Mouse (Mus musculus) heart, adult 8-10 months (tissue): ENCODE measurements around the gene Rhobtb3. TPM values are rescaled to one million over a fixed set of nuclear protein-coding genes. Genes with fewer than 3 reads are reported as not detected.

Experiments
- DNase-seq: peaks from one replicate; pipeline ENCODE4 v3.0.0; 2022; ENCODE audit warnings: low spot score
- total RNA-seq, 4 experiments: library from RNA; stranded (reverse); gene quantifications; 2 replicates each; pipeline ENCODE4 v1.2.4; 2022

The Rhobtb3 gene
- 10 to 100 TPM; 10.2 to 12.3 (median 11.4) TPM for total RNA-seq

DNA sequence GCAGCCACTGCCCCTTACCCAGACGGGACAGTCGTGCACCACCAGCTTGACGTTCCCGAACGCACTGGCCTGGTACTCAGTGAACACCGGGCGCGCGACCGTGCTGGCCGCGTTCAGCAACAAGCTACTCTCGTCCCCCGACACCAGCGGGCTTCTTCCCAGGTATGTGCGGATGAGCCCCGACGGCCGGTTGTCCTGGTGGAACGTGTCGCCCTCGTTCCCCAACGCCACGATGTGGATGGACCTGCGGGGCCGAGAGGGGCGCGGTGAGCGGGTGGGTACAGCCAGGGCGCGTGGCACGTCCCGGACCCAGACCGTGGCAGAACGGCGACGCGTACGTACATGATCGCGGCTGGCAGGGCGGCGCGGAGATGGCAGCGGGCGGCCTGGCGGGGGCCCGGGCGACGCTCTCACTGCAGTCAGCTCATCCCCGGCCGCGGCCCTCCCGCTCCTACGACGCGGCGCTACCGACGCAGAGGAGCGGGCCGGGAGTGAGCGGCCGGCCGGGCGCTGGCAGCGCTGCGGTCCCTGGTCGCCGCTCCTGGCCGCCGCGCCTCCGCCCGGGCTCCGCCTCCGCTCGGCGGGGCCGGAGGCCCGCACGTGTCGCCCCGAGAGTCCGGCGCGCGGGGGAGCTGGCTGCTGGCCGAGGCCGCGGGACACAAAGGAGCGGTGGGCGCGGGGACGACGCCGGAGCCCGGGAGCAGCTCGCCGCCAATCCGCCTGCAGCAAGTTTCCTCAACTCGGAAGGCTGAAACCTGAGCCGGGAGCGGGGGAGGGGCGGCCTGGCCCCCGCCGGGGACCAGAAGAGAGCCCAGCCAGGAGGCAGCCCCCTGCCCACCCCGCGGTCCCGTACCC is at the start of gene Rhobtb3:
TSS of gene Rhobtb3 (minus strand) at position 737 of the 855 bp plus-strand sequence.
- peak; percentile 55 for DNase-seq

DNA sequence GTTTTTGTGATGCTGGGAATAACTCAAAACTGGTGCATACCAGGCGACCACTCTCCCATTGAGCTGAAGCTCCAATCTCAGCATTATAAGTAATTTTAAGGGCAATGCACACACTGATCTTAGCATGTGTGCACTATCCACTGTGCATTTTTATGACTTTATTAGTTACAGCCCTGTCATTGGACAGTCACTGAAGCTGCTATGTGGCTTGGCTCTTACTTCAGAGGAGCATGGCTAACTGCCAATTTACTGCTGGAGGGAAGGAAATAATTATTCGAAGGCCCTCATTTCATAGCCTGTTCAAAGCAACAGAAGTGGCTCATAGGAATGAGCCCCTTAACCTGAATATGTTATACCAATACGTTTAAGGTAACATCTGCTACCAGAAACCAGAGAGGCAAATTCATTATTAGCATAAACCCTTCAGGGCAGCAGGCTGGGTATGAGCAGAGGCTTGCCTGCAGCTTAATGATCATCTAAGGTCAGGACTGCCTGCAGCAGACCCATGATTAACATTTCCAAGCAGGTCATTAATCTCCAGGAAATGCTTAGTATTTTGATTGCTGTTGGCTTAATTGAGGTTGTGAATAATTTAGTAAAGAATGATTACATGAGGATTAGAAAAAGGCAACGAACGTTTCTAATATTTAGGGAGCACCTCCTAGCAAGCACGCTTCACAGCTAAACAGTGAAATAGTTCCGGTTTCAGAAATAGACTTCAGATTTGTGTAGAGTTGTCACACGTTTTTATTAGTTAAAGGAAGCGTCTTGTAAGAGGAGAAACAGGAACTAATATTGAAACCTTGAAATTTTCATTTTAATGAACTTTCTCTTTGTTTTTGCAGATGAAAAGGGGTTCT is 48.7 kb upstream of the Rhobtb3 start:
- DNase-seq, result peak; percentile 16

DNA sequence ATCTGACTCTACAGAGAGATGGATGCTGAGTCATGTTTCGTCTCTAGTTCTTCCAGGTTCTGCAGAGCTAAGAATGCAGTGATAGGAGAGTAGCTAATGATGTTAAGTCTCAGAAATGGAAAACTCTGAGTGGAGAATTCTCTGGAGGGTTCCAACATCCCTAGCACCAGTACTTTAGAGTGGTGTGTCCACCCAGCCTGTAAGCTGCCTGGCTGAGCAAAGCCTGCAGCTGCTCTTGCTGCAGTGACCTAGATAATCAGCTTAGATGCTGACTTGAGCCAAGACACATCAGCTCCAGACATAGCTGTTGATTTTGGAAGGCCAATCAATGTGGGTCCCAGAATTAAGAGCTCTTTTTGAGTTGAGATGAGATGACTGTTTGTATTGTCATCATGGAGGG is 44.4 kb upstream of the Rhobtb3 start:
- peak; percentile 58 for DNase-seq

DNA sequence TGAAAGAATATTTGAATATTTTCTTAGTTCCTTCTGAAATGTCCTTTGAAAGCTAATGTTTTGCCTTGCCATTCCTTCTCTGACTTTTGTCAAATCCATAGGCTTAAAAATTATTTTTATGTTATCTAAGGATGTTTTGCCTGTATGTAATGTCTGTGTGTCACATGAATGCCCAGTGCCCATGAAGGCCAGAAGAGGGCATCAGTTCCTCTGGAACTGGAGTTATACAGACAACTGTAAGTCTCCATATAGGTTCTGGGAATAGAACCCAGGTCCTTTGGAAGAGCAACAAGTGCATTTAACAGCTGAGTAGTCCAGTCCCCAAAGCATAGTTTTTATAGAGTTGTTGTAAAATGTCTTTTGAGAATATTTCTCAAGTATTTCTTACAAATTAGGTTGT is 38.2 kb upstream of the Rhobtb3 start:
- no peak for DNase-seq

DNA sequence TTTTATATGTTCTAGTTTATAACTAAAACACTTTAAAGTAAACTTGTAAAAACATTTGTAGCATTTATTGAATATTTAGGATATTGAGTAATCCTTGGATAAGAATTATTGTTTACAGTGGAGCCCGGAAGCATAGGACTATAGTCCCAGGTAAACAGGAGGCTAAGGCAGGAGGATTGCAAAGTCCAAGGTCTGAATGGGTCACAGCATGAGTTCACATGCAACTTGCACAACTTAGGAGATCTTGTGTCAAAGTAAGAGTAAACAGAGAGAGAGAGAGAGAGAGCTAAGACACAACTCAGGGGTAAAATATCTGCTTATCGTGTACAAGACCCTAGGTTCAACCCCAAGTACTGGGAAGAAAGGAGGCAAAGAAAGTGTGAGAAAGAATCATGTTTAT is 32.9 kb upstream of the Rhobtb3 start:
- no peak for DNase-seq

DNA sequence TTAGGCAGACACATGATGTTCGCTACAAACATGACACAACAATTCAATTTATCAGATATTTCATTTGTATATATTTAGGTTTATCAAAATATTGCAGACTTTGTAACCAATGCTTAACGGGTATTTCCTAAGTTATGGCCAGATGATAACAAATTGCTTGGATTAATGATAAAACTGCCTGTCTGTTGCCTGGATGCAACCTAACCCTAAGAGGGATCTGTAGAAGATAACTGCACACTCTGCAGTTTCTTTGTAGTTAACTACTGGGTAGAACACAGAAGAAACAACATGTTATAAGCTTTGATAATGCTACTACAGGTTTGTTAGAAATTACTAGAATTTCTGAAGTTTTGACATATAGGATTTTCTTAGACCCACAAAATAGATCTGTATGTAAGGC is 32.5 kb upstream of the Rhobtb3 start:
- DNase-seq, result no peak

DNA sequence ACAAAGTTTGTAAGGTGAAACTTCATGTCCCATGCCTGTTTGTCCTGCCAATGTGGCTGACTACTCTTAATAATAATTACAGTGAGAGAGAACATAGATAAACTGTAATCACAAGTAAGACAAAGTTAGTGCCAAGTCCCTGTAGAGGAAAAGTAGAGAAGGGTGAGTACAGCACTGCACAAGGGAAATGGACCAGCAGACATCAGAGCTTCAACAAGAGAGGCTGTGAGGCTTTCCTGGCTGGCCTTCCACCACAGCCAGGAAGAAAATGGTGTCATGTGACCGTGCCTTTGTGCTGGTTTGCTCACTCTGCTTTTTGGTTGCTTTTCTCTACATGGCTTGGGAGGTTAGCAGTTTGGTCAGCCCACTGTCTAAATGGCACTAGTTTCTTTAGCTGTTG is 31.9 kb upstream of the Rhobtb3 start:
- DNase-seq, result no peak

DNA sequence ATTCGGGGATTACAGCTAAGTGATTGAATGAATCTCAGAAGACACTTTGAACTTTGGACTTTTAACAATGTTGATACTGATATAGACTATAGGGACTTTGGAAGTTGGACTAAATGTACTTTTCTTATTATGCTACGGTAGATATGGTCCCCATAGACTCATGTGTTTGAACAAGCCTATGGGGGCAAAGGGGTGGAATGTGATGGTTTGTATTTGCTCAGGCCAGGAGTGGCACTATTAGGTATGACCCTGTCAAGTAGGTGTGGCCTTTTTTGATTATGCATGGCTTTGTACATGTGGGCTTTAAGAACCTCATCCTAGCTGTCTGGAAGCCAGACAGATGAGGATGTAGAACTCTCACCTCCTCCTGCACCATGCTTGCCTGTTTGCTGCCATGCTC is 30.8 kb upstream of the Rhobtb3 start:
- DNase-seq, result no peak

DNA sequence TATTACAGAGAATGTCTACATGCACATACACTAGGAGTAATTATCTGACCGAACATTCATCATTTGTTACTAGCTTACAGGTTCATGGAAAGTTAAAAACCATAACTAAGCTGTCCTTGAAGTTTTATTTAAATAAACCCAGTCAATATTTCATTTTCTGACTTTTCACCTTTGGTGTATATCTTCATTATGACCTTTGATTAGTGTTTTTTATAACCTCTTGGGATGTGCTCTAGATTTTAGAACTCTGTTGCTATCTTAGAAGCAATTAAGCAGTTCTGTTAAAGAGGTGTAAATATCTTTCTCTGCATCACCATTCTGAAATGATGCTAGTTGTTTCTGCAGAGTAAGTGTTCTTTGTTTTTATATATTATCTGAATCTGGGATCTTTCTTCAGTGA is 23.1 kb upstream of the Rhobtb3 start, which contains the start of gene Spata9:
TSS of gene Spata9 (plus strand) at position 301 of the 400 bp plus-strand sequence.
- DNase-seq, result no peak

DNA sequence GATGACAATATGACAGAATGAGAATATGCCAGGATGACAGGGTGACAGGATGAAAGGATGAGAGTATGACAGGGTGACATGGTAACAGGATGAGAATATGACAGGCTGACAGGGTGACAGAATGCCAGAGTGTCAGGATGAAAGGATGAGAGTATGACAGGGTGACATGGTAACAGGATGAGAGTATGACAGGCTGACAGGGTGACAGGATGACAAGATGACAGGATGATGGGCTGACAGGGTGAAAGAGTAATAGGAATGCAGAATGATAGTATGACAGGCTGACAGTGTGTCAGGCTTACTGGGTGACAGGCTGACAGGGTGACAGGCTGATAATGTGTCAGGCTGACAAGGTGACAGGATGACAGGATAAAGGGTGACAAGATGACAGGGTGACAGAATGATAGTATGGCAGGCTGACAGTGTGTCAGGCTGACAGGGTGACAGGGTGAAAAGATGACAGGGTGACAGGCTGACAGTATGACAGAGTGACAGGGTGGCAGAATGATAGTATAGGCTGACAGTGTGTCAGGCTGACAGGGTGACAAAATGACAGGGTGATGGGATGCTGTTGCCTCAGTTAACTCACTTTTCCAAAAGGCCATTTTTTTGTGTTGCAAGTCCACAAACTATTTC is 11.8 kb upstream of the Rhobtb3 start:
- no peak for DNase-seq

DNA sequence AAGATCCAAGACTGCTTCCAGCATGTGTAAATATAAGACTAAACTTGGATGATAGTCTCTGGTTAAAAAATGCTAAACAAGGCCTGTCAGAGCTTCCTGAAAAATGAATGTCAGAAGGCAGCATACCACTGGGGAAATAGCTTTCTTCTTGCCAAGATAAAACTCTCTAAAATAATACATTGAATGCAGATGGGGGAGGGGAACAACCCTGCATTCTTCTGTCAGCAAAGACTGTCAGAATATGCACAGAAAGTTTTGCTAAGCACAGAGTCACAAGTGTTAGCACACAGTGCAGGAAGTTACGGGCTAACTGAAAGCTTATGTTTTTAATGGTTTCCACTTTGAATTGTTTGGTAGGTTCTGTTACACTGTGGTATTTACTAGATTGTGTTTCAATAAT is 6.6 kb upstream of the Rhobtb3 start:
- no peak for DNase-seq

DNA sequence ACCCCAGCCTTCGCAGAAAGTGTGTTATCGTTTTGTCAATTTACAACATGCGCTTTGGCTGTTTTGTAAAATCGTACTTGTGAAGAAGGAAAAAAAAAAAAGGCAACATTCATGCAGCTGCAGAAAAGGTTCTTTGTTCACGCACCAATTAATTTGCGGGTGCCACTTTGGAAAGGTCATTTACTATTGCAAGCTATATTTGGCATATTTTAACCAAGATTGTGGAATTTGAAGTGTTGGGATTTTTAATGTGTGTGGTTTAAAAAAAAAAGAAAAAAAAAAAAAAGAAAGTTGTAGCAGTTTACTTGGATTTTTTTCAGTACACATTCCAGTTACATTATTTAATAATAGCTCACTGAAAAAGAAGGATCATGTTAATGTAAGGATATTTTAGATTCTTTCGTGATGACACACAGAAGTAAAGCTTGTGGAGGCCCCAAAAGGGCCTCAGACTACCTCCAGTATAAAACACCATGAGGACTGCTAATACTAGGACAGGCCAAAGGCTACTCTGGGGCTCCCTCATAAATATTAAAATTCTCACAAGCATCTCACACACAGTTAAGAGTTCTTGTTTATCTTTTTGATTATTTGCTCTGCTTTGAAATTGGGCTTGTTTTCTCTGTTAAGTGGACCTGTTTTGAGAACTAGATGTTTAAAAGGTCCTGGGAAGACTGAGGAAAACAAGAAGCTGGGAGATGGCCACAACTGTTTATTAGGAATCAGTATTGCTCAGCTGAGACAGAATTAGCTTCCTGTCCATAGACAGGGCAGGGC is 507 bp upstream of the Rhobtb3 start:
- DNase-seq, result no peak

DNA sequence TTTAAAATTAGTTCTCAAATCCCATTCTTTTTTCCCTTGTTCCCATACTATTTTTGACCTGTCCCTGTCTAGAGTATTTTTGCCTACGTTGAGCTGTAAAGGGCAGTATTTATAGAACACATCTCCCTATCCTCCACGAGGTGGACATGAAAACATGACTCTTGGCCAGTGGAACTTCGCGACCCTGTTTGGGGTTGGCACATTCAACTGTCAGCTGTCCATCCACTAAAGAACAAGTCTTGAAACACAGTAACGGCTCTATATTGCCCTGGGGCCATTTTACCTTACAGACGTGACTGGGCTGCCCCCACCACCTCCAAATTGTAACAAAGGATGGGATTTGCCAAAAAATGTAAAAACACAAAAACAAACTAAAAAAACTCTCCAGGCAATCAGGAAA is 994 bp downstream of the Rhobtb3 start:
- peak; percentile 8 for DNase-seq

DNA sequence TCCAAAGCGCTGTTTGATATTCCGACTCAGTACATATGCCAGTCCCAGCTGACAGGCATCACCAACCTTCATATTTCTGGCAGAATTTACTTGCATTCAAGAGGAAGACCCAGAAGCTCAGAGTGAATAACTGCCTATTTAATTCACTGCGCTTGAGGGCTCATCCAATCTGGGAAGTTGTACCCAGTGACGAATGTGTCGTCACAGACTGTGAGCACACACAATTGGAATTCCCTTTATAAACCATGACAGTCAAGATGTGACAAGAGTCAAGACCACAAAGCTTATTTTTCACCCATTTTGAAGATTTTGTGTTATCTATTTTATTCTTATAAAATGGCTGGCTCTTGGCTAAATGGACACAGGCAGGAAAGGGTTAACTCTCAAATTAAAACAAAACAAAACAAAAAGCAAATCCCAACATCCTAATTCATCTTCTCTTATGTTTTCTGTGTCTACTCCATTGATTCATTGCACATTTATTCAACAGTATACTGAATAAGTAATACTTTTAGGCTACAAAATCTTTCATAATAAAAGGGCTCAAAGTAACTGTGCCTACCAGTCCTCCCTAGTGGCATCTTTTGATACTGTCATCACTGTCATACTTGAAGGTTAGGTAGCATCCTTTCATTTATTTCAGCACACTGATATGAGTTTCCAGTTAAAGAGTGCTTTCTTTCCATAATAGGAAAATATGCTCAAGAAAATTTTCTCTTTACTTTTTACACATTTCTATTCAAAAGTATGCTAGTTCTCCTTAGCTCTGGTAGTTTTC is 2.0 kb downstream of the Rhobtb3 start:
- DNase-seq, result no peak

DNA sequence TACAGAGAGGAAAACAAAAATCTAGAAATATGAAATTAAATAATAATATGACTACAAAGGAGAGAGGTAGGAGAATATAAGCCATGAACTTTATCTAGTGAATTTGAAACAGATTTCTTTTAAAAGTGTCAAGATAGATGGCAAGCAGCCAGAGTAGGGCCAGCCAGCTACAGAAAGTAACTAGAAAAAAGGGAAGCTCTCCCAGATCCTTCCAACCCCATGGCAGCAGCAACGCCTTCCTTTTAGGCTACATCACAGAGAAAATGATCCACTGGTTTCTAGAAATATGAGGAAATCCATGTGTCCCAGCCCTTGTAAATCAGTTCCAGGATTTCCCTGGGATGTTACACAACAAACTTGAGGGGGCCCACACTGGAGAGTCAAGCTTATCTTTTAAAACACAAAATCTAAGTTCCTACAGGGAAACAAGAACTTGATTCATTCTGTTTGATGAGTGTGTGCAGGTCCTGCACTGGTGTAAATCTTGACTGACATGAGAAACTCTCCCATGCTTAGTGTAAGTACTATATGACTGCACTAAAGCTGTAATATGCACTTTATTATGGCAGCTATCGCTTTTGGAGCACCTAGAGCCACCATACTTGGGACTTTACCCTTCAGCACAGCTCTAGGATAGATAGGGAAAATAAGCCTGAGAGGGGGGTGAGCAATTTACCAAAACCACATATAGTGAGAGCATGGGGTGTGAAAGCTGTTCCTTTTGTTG is 2.8 kb downstream of the Rhobtb3 start:
- peak; percentile 10 for DNase-seq

DNA sequence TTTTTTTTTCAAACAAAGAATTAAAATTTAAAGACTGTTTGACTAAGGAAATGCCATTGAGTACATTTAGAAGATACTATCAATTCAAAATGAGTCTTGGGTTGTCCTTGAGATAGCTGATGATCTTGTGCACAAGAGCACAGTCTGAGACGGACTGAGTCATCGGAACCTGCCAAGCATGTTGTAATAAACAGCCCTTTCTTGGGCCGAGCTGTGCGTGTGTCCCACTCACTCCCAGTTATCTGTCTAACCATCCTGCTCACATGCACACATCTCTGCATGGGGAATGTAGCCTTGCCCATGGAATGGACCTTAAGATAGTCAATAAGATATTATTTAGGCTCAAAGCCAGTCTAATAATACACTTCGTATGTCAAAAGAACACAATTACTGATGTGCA is 4.9 kb downstream of the Rhobtb3 start:
- no peak for DNase-seq

DNA sequence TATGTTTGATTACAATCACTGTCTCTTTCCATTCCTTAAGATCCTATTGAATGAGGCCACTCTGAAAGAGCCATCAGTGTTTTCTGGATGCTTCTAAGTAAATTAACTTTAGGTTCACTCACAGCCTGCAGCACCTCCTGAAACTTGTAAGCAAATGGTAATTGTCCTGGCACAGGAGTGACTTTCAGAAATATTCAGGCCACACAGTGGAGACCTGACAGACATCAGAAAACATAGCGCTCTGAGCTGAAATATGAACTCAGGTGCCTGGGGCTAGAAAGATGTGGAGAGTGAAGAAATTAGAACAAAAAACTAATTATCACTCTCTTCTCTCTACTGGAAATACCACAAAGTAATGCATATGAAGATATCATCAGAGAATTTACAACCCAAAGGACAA is 10.4 kb downstream of the Rhobtb3 start:
- no peak for DNase-seq

DNA sequence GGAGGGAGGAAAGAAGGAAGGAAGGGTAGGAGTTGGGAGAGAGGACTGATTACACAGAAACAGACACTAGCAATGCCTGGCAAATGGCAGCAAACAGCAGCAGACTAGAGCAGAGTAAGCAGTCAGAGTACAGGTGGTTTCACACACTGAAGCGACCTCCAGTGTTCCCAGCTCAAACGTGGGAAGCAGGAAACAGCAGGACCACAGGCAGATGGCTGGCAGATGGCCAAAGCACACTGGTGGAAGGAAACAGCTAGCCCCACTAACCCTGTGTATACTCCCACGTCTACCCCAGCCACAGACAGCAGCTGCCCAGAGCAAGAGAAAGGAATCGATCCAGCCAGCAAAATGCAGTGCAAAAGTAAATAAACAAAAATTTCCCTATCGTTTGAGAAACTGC is 12.7 kb downstream of the Rhobtb3 start:
- peak; percentile 28 for DNase-seq

DNA sequence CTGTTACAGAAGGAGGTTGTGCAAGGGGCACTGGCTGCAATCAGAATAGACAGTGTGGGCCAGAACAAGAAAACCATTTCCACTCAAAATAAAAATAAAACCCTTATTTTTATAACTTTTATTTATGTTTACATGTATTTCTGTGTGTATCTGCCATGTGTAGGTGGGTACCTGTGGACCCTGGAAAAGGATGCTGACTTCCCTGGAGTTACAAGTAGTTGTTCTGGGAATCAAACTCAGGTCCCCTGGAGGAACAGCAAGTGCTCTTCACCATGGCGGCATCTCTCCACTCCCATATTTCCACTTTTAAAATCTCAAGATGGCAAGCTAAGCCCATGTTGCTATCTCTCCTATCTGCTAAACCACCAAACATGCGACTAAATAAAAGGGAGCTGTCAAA is 13.1 kb downstream of the Rhobtb3 start:
- no peak for DNase-seq

DNA sequence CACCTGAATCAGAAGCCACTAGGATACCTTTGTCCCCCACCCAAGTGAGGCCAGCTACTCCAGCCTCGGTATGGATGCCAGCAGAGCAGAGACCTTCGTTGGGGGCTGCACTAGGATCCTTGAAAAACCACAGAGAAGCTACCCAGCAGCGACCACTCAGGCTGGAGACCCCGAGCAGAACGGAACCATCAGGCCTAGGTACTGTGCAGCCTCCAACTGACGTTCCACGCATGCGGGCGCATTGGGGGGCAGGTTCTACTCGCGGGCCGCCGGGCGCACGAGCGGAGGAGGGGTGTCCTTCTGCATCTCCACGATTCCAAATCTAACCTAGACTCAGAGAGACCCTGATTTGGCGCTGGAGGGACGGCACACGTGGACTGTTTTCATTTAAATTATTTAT is 13.7 kb downstream of the Rhobtb3 start:
- DNase-seq, result no peak
